Mouse (Mus musculus) left cerebral cortex, postnatal 4 days (tissue): ENCODE measurements at regions not wholly inside any gene's neighbourhood (a gene's known extent, or its start where the extent isn't known, plus 50 kb on each side); places are given as distances from the start of the nearest gene placed in this dataset.
A peak's percentile ranks its signal among the peaks of the same experiment; 100 is the strongest.

Experiments used
- DNase-seq: peaks from one replicate; pipeline ENCODE4 v3.0.0-alpha.2; 2022
- intact Hi-C: fragments of 180-260 bp; cut with DNase I; formaldehyde crosslinking; loops from one replicate; pipeline ENCODE4 v1.15.1; 2025

GRCm38 (mm10) chr15:39998063-39998462, 136.1 kb upstream of the 9330182O14Rik start:
- no peak for DNase-seq
- intact Hi-C loops, result no loop called here

- intact Hi-C loops, result no loop called here
- no peak for DNase-seq
Observed at GRCm38 (mm10) chr15:40000022-40000421, 134.1 kb upstream of the 9330182O14Rik start.

GRCm38 (mm10) chr15:40005096-40005495, 129.1 kb upstream of the 9330182O14Rik start:
- intact Hi-C loops, result no loop called here
- no peak for DNase-seq

GRCm38 (mm10) chr15:40007844-40008243, 126.3 kb upstream of the 9330182O14Rik start:
- DNase-seq, result no peak
- intact Hi-C loops, result no loop called here

GRCm38 (mm10) chr15:40013833-40014232, 120.3 kb upstream of the 9330182O14Rik start:
- no peak for DNase-seq
- intact Hi-C loops, result no loop called here

- intact Hi-C loops, result no loop called here
- DNase-seq, result no peak
Observed at GRCm38 (mm10) chr15:40017019-40017418, 117.1 kb upstream of the 9330182O14Rik start.

- intact Hi-C loops, result no loop called here
- no peak for DNase-seq
Observed at GRCm38 (mm10) chr15:40017597-40017996, 116.6 kb upstream of the 9330182O14Rik start.

- intact Hi-C loops, result no loop called here
- DNase-seq, result no peak
Observed at GRCm38 (mm10) chr15:40018047-40018791, 115.9 kb upstream of the 9330182O14Rik start.

- intact Hi-C loops, result no loop called here
- no peak for DNase-seq
Observed at GRCm38 (mm10) chr15:40018792-40019151, 115.4 kb upstream of the 9330182O14Rik start.

GRCm38 (mm10) chr15:40019226-40019625, 114.9 kb upstream of the 9330182O14Rik start:
- intact Hi-C loops, result no loop called here

GRCm38 (mm10) chr15:40020097-40020496, 114.1 kb upstream of the 9330182O14Rik start:
- DNase-seq, result no peak
- intact Hi-C loops, result no loop called here

More at GRCm38 (mm10) chr15:40019226-40019625, 114.9 kb upstream of the 9330182O14Rik start:
- DNase-seq, result no peak

GRCm38 (mm10) chr15:40020646-40021045, 113.5 kb upstream of the 9330182O14Rik start:
- DNase-seq, result no peak
- intact Hi-C loops, result no loop called here

- DNase-seq, result no peak
- intact Hi-C loops, result no loop called here
Observed at GRCm38 (mm10) chr15:40023195-40023594, 111.0 kb upstream of the 9330182O14Rik start.

GRCm38 (mm10) chr15:40032088-40032487, 102.1 kb upstream of the 9330182O14Rik start:
- no peak for DNase-seq
- intact Hi-C loops, result no loop called here

- intact Hi-C loops, result no loop called here
Observed at GRCm38 (mm10) chr15:40036181-40036580, 98.0 kb upstream of the 9330182O14Rik start.

GRCm38 (mm10) chr15:40037266-40037665, 96.9 kb upstream of the 9330182O14Rik start:
- DNase-seq, result no peak
- intact Hi-C loops, result no loop called here

More at GRCm38 (mm10) chr15:40036181-40036580, 98.0 kb upstream of the 9330182O14Rik start:
- DNase-seq, result no peak

GRCm38 (mm10) chr15:40046219-40046618, 87.9 kb upstream of the 9330182O14Rik start:
- no peak for DNase-seq
- intact Hi-C loops, result no loop called here

GRCm38 (mm10) chr15:40047100-40047499, 87.1 kb upstream of the 9330182O14Rik start:
- intact Hi-C loops, result no loop called here
- DNase-seq, result no peak

GRCm38 (mm10) chr15:40068051-40068450, 66.1 kb upstream of the 9330182O14Rik start:
- intact Hi-C loops, result no loop called here
- no peak for DNase-seq

GRCm38 (mm10) chr15:40075334-40075893, 58.8 kb upstream of the 9330182O14Rik start:
- peak; percentile 6 for DNase-seq
- intact Hi-C loops, result no loop called here

GRCm38 (mm10) chr15:40079872-40080271, 54.3 kb upstream of the 9330182O14Rik start:
- intact Hi-C loops, result no loop called here

More at GRCm38 (mm10) chr15:40079872-40080271, 54.3 kb upstream of the 9330182O14Rik start:
- DNase-seq, result no peak
